ENCODE assay signal across 9 mouse cellular contexts in genomic region chr4:125115081-125115480, GRCm38 (mm10). TPM values are rescaled to one million over a fixed set of nuclear protein-coding genes. Genes with fewer than 3 reads are reported as not detected.
DNase-seq lines count a peak whose midpoint lies in the region; ATAC-seq and TF ChIP-seq lines count a peak whose summit lies in the region.
"Had no signal": no experiment of that assay in that cellular context is flagged by ENCODE, and none has a peak within 500 bp of the region (broad histone marks: within the 10 kb centered on the region; RNA-seq: fewer than 3 reads in every experiment).

No protein-coding gene starts in this region.

- no peaks in the 10 kb centered on the region for H3K27me3 ChIP-seq in hindbrain, embryonic 11.5 days (ENCODE audit: control insufficient read depth, insufficient read depth, low read length)
- H3K27me3 ChIP-seq in hindbrain, embryonic 13.5 days: no peaks in the 10 kb centered on the region
- H3K27me3 ChIP-seq in thymus, adult 2 months (ENCODE audit: control insufficient read depth, insufficient read depth, low read length): no peaks in the 10 kb centered on the region
- H3K27me3 ChIP-seq in limb, embryonic 12.5 days: peaks cover 4% of the 10 kb centered on the region; the same call in 1 of the 2 replicates
- H3K27me3 ChIP-seq: Patski had no signal

- no peak overlapping the region for H3K4me3 ChIP-seq in hindbrain, embryonic 11.5 days (ENCODE audit: low read depth, low read length)
- no peak overlapping the region for H3K4me3 ChIP-seq in hindbrain, embryonic 13.5 days
- no peak overlapping the region for H3K4me3 ChIP-seq in thymus, adult 2 months (ENCODE audit: control insufficient read depth, insufficient read depth, low read length)
- H3K4me3 ChIP-seq in limb, embryonic 12.5 days (replicated peaks): no peak overlapping the region

- H3K9me3 ChIP-seq in hindbrain, embryonic 11.5 days (ENCODE audit: control insufficient read depth, low read length): no peaks in the 10 kb centered on the region
- no peaks in the 10 kb centered on the region for H3K9me3 ChIP-seq in hindbrain, embryonic 13.5 days
- H3K9me3 ChIP-seq in limb, embryonic 12.5 days: no peaks in the 10 kb centered on the region

- no peak overlapping the region for H3K9ac ChIP-seq in hindbrain, embryonic 11.5 days (ENCODE audit: low read depth, low read length)
- no peak overlapping the region for H3K9ac ChIP-seq in hindbrain, embryonic 13.5 days
- H3K9ac ChIP-seq in limb, embryonic 12.5 days (replicated peaks): no peak overlapping the region

- WGBS in hindbrain, embryonic 11.5 days: 82% methylated on average over 4 of the region's 4 CpGs
- WGBS in hindbrain, embryonic 13.5 days: 81% methylated on average over 4 of the region's 4 CpGs
- 50% methylated on average over 4 of the region's 4 CpGs for WGBS in thymus, adult 2 months
- 78% methylated on average over 4 of the region's 4 CpGs for WGBS in limb, embryonic 12.5 days

- no peak for TF ChIP-seq CTCF in thymus, adult 2 months (IDR thresholded peaks at IDR 0.05; ENCODE audit: borderline replicate concordance, control insufficient read depth, extremely low read depth, insufficient read depth, low read length, poor library complexity)

- no peak for DNase-seq in hindbrain, embryonic 11.5 days (ENCODE audit: low spot score)
- DNase-seq in thymus, adult 2 months: no peak
- no peak for DNase-seq in thymus, adult 18-20 months
- DNase-seq in urinary bladder, postnatal 25 days (ENCODE audit: low spot score): no peak
- DNase-seq in left cerebral cortex, adult 8-10 months (ENCODE audit: low spot score in 2 of 2): no peak

- no peaks in the 10 kb centered on the region for H3K4me1 ChIP-seq in hindbrain, embryonic 11.5 days (replicated peaks; ENCODE audit: control insufficient read depth, insufficient read depth, low read length)
- peaks cover 26% of the 10 kb centered on the region for H3K4me1 ChIP-seq in hindbrain, embryonic 13.5 days (replicated peaks)
- peaks cover 52% of the 10 kb centered on the region for H3K4me1 ChIP-seq in thymus, adult 2 months (replicated peaks; ENCODE audit: control insufficient read depth, insufficient read depth, low read length)
- H3K4me1 ChIP-seq in limb, embryonic 12.5 days (replicated peaks): peaks cover 25% of the 10 kb centered on the region

- TF ChIP-seq POLR2A in thymus, adult 2 months (IDR thresholded peaks at IDR 0.05; ENCODE audit: control insufficient read depth, extremely low read depth, insufficient read depth, low read length, poor library complexity): no peak

- no peak overlapping the region for H3K27ac ChIP-seq in hindbrain, embryonic 11.5 days (ENCODE audit: low read depth, low read length)
- no peak overlapping the region for H3K27ac ChIP-seq in hindbrain, embryonic 13.5 days
- H3K27ac ChIP-seq in thymus, adult 2 months (ENCODE audit: control insufficient read depth, insufficient read depth, low read length): peak overlapping the region; percentile 42; the same call in 1 of the 2 replicates
- H3K27ac ChIP-seq in limb, embryonic 12.5 days: peak overlapping the region; percentile 69

- H3K4me2 ChIP-seq in hindbrain, embryonic 11.5 days (replicated peaks; ENCODE audit: low read depth, low read length): no peak overlapping the region
- no peak overlapping the region for H3K4me2 ChIP-seq in hindbrain, embryonic 13.5 days
- no peak overlapping the region for H3K4me2 ChIP-seq in limb, embryonic 12.5 days

- 0 out of 2 replicates have a peak, but pooled peaks have one; percentile 6 for ATAC-seq in hindbrain, embryonic 11.5 days (ENCODE audit: low FRiP score)
- no peak for ATAC-seq in hindbrain, embryonic 13.5 days (ENCODE audit: low FRiP score)
- ATAC-seq in limb, embryonic 12.5 days (ENCODE audit: insufficient number of reproducible peaks, insufficient read depth, low FRiP score, low TSS enrichment, low read depth): no peak

- H3K36me3 ChIP-seq in hindbrain, embryonic 11.5 days (ENCODE audit: control insufficient read depth, insufficient read depth, low read length): no peaks in the 10 kb centered on the region
- peaks cover 25% of the 10 kb centered on the region for H3K36me3 ChIP-seq in hindbrain, embryonic 13.5 days
- H3K36me3 ChIP-seq in thymus, adult 2 months (ENCODE audit: control insufficient read depth, insufficient read depth, low read length): peaks cover 17% of the 10 kb centered on the region
- peaks cover 12% of the 10 kb centered on the region for H3K36me3 ChIP-seq in limb, embryonic 12.5 days

RNA-seq across cellular contexts. Expression of gene Zc3h12a, which starts 12.6 kb away (rescaled TPM):
- polyA plus RNA-seq in hindbrain, embryonic 11.5 days (2014; fragmentation: Nextera tagmentation; extraction: Ambion mirVana): 0.29 and 0.78 TPM in 2 replicates
- 0.18 and 0.19 TPM in 2 replicates for polyA plus RNA-seq in hindbrain, embryonic 13.5 days (2015; fragmentation: Nextera tagmentation; extraction: Ambion mirVana)
- 27.4 and 28.7 TPM in 2 replicates for polyA plus RNA-seq in thymus, adult 2 months (2012; rRNA removed)
- polyA plus RNA-seq in limb, embryonic 12.5 days (2016; fragmentation: Nextera tagmentation; extraction: Ambion mirVana): 0.24 and 0.32 TPM in 2 replicates
- 1 to 10 TPM in 3 of 4 experiments, under 1 TPM in 1; 0.57 to 2.9 (median 1.5) TPM for total RNA-seq in left cerebral cortex, adult 8-10 months (2022)

RNA-seq across cellular contexts. Expression of gene Meaf6, which starts 30.1 kb away (rescaled TPM):
- polyA plus RNA-seq in hindbrain, embryonic 11.5 days (2014; fragmentation: Nextera tagmentation; extraction: Ambion mirVana): 122 and 131 TPM in 2 replicates
- polyA plus RNA-seq in hindbrain, embryonic 13.5 days (2015; fragmentation: Nextera tagmentation; extraction: Ambion mirVana): 162 and 174 TPM in 2 replicates
- polyA plus RNA-seq in thymus, adult 2 months (2012; rRNA removed): 26.4 and 30.7 TPM in 2 replicates
- 74.6 and 76.9 TPM in 2 replicates for polyA plus RNA-seq in limb, embryonic 12.5 days (2016; fragmentation: Nextera tagmentation; extraction: Ambion mirVana)
- total RNA-seq in left cerebral cortex, adult 8-10 months (2022): 100 to 1,000 TPM; 108 to 125 (median 110) TPM

RNA-seq across cellular contexts. Expression of gene Snip1, which starts 48.6 kb away (rescaled TPM):
- 37.7 and 37.9 TPM in 2 replicates for polyA plus RNA-seq in hindbrain, embryonic 11.5 days (2014; fragmentation: Nextera tagmentation; extraction: Ambion mirVana)
- polyA plus RNA-seq in hindbrain, embryonic 13.5 days (2015; fragmentation: Nextera tagmentation; extraction: Ambion mirVana): 23.7 and 24.3 TPM in 2 replicates
- polyA plus RNA-seq in thymus, adult 2 months (2012; rRNA removed): 20.5 and 22.5 TPM in 2 replicates
- polyA plus RNA-seq in limb, embryonic 12.5 days (2016; fragmentation: Nextera tagmentation; extraction: Ambion mirVana): 39.6 and 40.9 TPM in 2 replicates
- 10 to 100 TPM; 12.0 to 15.5 (median 13.5) TPM for total RNA-seq in left cerebral cortex, adult 8-10 months (2022)

RNA-seq across cellular contexts. Expression of gene Dnali1, which starts 49.6 kb away (rescaled TPM):
- 0.64 and 0.91 TPM in 2 replicates for polyA plus RNA-seq in hindbrain, embryonic 11.5 days (2014; fragmentation: Nextera tagmentation; extraction: Ambion mirVana)
- 0.79 and 1.8 TPM in 2 replicates for polyA plus RNA-seq in hindbrain, embryonic 13.5 days (2015; fragmentation: Nextera tagmentation; extraction: Ambion mirVana)
- 0.22 and 0.57 TPM in 2 replicates for polyA plus RNA-seq in thymus, adult 2 months (2012; rRNA removed)
- not detected in 2 replicates for polyA plus RNA-seq in limb, embryonic 12.5 days (2016; fragmentation: Nextera tagmentation; extraction: Ambion mirVana)
- total RNA-seq in left cerebral cortex, adult 8-10 months (2022): under 1 TPM; 0.38 to 0.77 (median 0.69) TPM
- total RNA-seq: gastrocnemius, adult 18-20 months had no signal

Comparison
In these comparisons a context has a peak if more than half of its experiments do, and no peak if none do; other contexts are left out.
1. H3K27ac ChIP-seq: peak in thymus, adult 2 months (single experiment) and limb, embryonic 12.5 days (single experiment); none in hindbrain, embryonic 11.5 days (single experiment) and hindbrain, embryonic 13.5 days (single experiment).
2. RNA of gene Zc3h12a, which starts 12.6 kb away (polyA plus RNA-seq): 27.4 to 28.7 TPM in thymus, adult 2 months; 0.29 to 0.78 TPM in hindbrain, embryonic 11.5 days, 0.24 to 0.32 TPM in limb, embryonic 12.5 days and 0.18 to 0.19 TPM in hindbrain, embryonic 13.5 days; every median in the first group is over 10 times any median in the second.